Mouse (Mus musculus) hindlimb bud, embryonic 11.5 days (tissue): Measurements from ENCODE around the gene Dock10.

Source experiments
- DNase-seq: peaks from one replicate; pipeline ENCODE4 v3.0.0-alpha.2; 2012; ENCODE audit warnings: low read depth, low spot score; ENCODE audit errors: extremely low spot score

The Dock10 gene

GRCm38 (mm10) chr1:80659465-80660245, 98.7 kb downstream of the Dock10 start:
- DNase-seq: no peak

GRCm38 (mm10) chr1:80656389-80656788, 101.9 kb downstream of the Dock10 start:
- DNase-seq: peak; percentile 24

- no peak for DNase-seq
Observed at GRCm38 (mm10) chr1:80655854-80656253, 102.5 kb downstream of the Dock10 start.

- DNase-seq: no peak
Observed at GRCm38 (mm10) chr1:80655195-80655594, 103.1 kb downstream of the Dock10 start.

- DNase-seq: no peak
Observed at GRCm38 (mm10) chr1:80654177-80654576, 104.2 kb downstream of the Dock10 start.

- no peak for DNase-seq
Observed at GRCm38 (mm10) chr1:80652803-80653202, 105.5 kb downstream of the Dock10 start.

- no peak for DNase-seq
Observed at GRCm38 (mm10) chr1:80652083-80652482, 106.2 kb downstream of the Dock10 start.

GRCm38 (mm10) chr1:80646602-80647001, 111.7 kb downstream of the Dock10 start:
- DNase-seq: no peak

GRCm38 (mm10) chr1:80643866-80644451, 114.4 kb downstream of the Dock10 start:
- DNase-seq: no peak

- no peak for DNase-seq
Observed at GRCm38 (mm10) chr1:80641832-80642231, 116.5 kb downstream of the Dock10 start.

GRCm38 (mm10) chr1:80641288-80641687, 117.0 kb downstream of the Dock10 start:
- no peak for DNase-seq

- DNase-seq: no peak
Observed at GRCm38 (mm10) chr1:80639553-80639952, 118.8 kb downstream of the Dock10 start.

- no peak for DNase-seq
Observed at GRCm38 (mm10) chr1:80637214-80637705, 121.1 kb downstream of the Dock10 start.

- no peak for DNase-seq
Observed at GRCm38 (mm10) chr1:80635825-80636224, 122.5 kb downstream of the Dock10 start.

GRCm38 (mm10) chr1:80633536-80633935, 124.8 kb downstream of the Dock10 start:
- no peak for DNase-seq

GRCm38 (mm10) chr1:80630179-80631149, 127.9 kb downstream of the Dock10 start:
- peak; percentile 50 for DNase-seq

GRCm38 (mm10) chr1:80628054-80628453, 130.3 kb downstream of the Dock10 start:
- DNase-seq: no peak

- DNase-seq: no peak
Observed at GRCm38 (mm10) chr1:80626800-80627199, 131.5 kb downstream of the Dock10 start.

- DNase-seq: no peak
Observed at GRCm38 (mm10) chr1:80625371-80625770, 133.0 kb downstream of the Dock10 start.

GRCm38 (mm10) chr1:80624552-80624951, 133.8 kb downstream of the Dock10 start:
- DNase-seq: no peak

GRCm38 (mm10) chr1:80622646-80623045, 135.7 kb downstream of the Dock10 start:
- DNase-seq: no peak
